ENCODE assay signal across 24 mouse cellular contexts in the genomic region with DNA sequence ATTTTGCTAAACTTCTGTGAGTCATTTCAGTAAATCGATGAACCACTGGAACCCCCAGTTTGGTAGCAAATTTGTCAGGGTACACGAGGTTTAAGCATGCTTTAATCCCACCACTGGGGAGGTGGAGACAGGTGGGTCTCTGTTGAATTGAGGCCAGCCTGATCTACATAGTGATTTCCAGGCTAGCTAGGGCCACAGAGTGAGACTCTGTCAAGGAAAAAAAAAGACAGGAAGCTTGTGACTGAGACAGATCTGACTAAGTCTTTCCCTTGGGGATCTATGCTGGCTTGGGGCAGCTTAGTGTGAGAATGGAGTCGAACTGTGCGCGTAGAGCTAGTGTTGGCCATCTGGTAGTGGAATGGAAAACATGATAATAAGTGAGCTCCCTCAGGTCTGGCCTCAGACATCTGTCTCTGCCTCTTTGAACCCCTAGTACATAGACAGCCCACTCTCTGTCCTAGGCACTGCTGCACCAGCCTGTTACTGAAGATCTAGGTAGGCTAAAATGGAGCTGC. TPM values are rescaled to one million over a fixed set of nuclear protein-coding genes. Genes with fewer than 3 reads are reported as not detected.
DNase-seq lines count a peak whose midpoint lies in the region; ATAC-seq lines count a peak whose summit lies in the region.
"Had no signal": no experiment of that assay in that cellular context is flagged by ENCODE, and none has a peak within 500 bp of the region (broad histone marks: within the 10 kb centered on the region; RNA-seq: fewer than 3 reads in every experiment).

No protein-coding gene starts in this region.

- no peak overlapping the region for H3K4me3 ChIP-seq in liver, embryonic 11.5 days (ENCODE audit: low read depth, low read length)
- H3K4me3 ChIP-seq: embryonic facial prominence, embryonic 13.5 days; forebrain, embryonic 10.5 days; hindbrain, embryonic 13.5 days; kidney, embryonic 15.5 days; left cerebral cortex, adult 2 months; limb, embryonic 12.5 days; liver, embryonic 13.5 days had no signal

- peak overlapping the region; percentile 39; the same call in 1 of the 2 replicates for H3K27ac ChIP-seq in liver, embryonic 11.5 days (ENCODE audit: low read depth, low read length)
- H3K27ac ChIP-seq: embryonic facial prominence, embryonic 13.5 days; forebrain, embryonic 10.5 days; hindbrain, embryonic 13.5 days; left cerebral cortex, adult 2 months; limb, embryonic 12.5 days; liver, embryonic 13.5 days; macrophage had no signal

- no peaks in the 10 kb centered on the region for H3K36me3 ChIP-seq in liver, embryonic 11.5 days (ENCODE audit: control insufficient read depth, insufficient read depth, low read length)
- H3K36me3 ChIP-seq: embryonic facial prominence, embryonic 13.5 days; forebrain, embryonic 10.5 days; hindbrain, embryonic 13.5 days; kidney, embryonic 15.5 days; limb, embryonic 12.5 days; liver, embryonic 13.5 days had no signal

- H3K4me2 ChIP-seq in liver, embryonic 11.5 days: no peak overlapping the region
- H3K4me2 ChIP-seq: embryonic facial prominence, embryonic 13.5 days; heart, embryonic 11.5 days; hindbrain, embryonic 13.5 days; kidney, embryonic 15.5 days; limb, embryonic 12.5 days; liver, embryonic 13.5 days had no signal

- H3K27me3 ChIP-seq in liver, embryonic 11.5 days (replicated peaks; ENCODE audit: control insufficient read depth, insufficient read depth, low read length): no peaks in the 10 kb centered on the region
- H3K27me3 ChIP-seq: embryonic facial prominence, embryonic 13.5 days; kidney, embryonic 15.5 days; limb, embryonic 12.5 days; liver, embryonic 13.5 days had no signal

- ATAC-seq in liver, embryonic 11.5 days (replicated peaks; ENCODE audit: low FRiP score): no peak
- ATAC-seq in CD4-positive, CD25-positive, alpha-beta regulatory T cell, adult 4 months: peak; percentile 60
- ATAC-seq in inflammation-experienced regulatory T-cells, adult 6 months: peak; percentile 55
- ATAC-seq: forebrain, embryonic 16.5 days had no signal

- H3K4me1 ChIP-seq in liver, embryonic 11.5 days (replicated peaks; ENCODE audit: control insufficient read depth, insufficient read depth, low read length): peaks cover 12% of the 10 kb centered on the region
- H3K4me1 ChIP-seq: embryonic facial prominence, embryonic 13.5 days; hindbrain, embryonic 13.5 days; kidney, embryonic 15.5 days; limb, embryonic 12.5 days had no signal

- peaks cover 3% of the 10 kb centered on the region for H3K9me3 ChIP-seq in liver, embryonic 11.5 days (ENCODE audit: control insufficient read depth, low read length)
- H3K9me3 ChIP-seq: embryonic facial prominence, embryonic 13.5 days; forebrain, embryonic 10.5 days; hindbrain, embryonic 13.5 days; kidney, embryonic 15.5 days; liver, embryonic 13.5 days had no signal

- no peak for DNase-seq in liver, embryonic 11.5 days (ENCODE audit: low spot score)
- DNase-seq in liver: no peak
- peak; percentile 69 for DNase-seq in CD4-positive helper T cell, adult 2 months (ENCODE audit: low read depth, low spot score)
- DNase-seq in cerebellum, adult 11-12 months: no peak
- no peak for DNase-seq in right cerebral cortex, postnatal 14 days
- DNase-seq: right cerebral cortex, adult 18-20 months had no signal

- no peak overlapping the region for H3K9ac ChIP-seq in liver, embryonic 11.5 days (ENCODE audit: low read depth, low read length)
- H3K9ac ChIP-seq: embryonic facial prominence, embryonic 13.5 days; hindbrain, embryonic 13.5 days; kidney, embryonic 15.5 days; limb, embryonic 12.5 days; liver, embryonic 13.5 days had no signal

- WGBS in liver, embryonic 11.5 days: 67% methylated on average over 5 of the region's 5 CpGs

RNA-seq across cellular contexts. Expression of gene Gstp2, which starts 6.8 kb away (rescaled TPM):
- 5.5 and 6.1 TPM in 2 replicates for polyA plus RNA-seq in liver, embryonic 11.5 days (2014; fragmentation: Nextera tagmentation; extraction: Ambion mirVana)
- polyA plus RNA-seq in CD4-positive, CD25-positive, alpha-beta regulatory T cell, adult 4 months (2017; shearing (Covaris generic)): 1 to 10 TPM; 4.2 to 5.3 TPM
- polyA plus RNA-seq in inflammation-experienced regulatory T-cells, adult 6 months (2017; shearing (Covaris generic)): 10 to 100 TPM in 1 of 3 experiments, 1 to 10 TPM in 1, under 1 TPM in 1; 0.72 to 12.0 (median 5.0) TPM
- polyA plus RNA-seq: macrophage had no signal

RNA-seq across cellular contexts. Expression of gene Gstp3, which starts 6.8 kb away (rescaled TPM):
- polyA plus RNA-seq in liver, embryonic 11.5 days (2014; fragmentation: Nextera tagmentation; extraction: Ambion mirVana): 14.6 and 16.7 TPM in 2 replicates
- 100 to 1,000 TPM; 158 to 206 TPM for polyA plus RNA-seq in CD4-positive, CD25-positive, alpha-beta regulatory T cell, adult 4 months (2017; shearing (Covaris generic))
- 100 to 1,000 TPM; 178 to 293 (median 197) TPM for polyA plus RNA-seq in inflammation-experienced regulatory T-cells, adult 6 months (2017; shearing (Covaris generic))
- polyA plus RNA-seq: forebrain, embryonic 10.5 days; forebrain, embryonic 16.5 days; heart, postnatal 0 days; hindbrain, embryonic 13.5 days; limb, embryonic 12.5 days; macrophage; midbrain, embryonic 14.5 days; neural tube, embryonic 11.5 days had no signal

RNA-seq across cellular contexts. Expression of gene Gstp1, which starts 14.8 kb away (rescaled TPM):
- 733 and 765 TPM in 2 replicates for polyA plus RNA-seq in liver, embryonic 11.5 days (2014; fragmentation: Nextera tagmentation; extraction: Ambion mirVana)
- 100 to 1,000 TPM; 543 to 655 TPM for polyA plus RNA-seq in CD4-positive, CD25-positive, alpha-beta regulatory T cell, adult 4 months (2017; shearing (Covaris generic))
- 100 to 1,000 TPM; 417 to 553 (median 508) TPM for polyA plus RNA-seq in inflammation-experienced regulatory T-cells, adult 6 months (2017; shearing (Covaris generic))

RNA-seq across cellular contexts. Expression of gene Cabp2, which starts 28.8 kb away (rescaled TPM):
- polyA plus RNA-seq in liver, embryonic 11.5 days (2014; fragmentation: Nextera tagmentation; extraction: Ambion mirVana): 0.51 and 0.52 TPM in 2 replicates
- not detected for polyA plus RNA-seq in CD4-positive, CD25-positive, alpha-beta regulatory T cell, adult 4 months (2017; shearing (Covaris generic))
- not detected for polyA plus RNA-seq in inflammation-experienced regulatory T-cells, adult 6 months (2017; shearing (Covaris generic))
- polyA plus RNA-seq: C2C12; embryonic facial prominence, embryonic 13.5 days; forebrain, embryonic 10.5 days; forebrain, embryonic 16.5 days; gonadal fat pad, adult 2 months; heart, embryonic 11.5 days; heart, postnatal 0 days; hindbrain, embryonic 13.5 days; limb, embryonic 12.5 days; macrophage; midbrain, embryonic 14.5 days; neural tube, embryonic 11.5 days; urinary bladder, adult 2 months had no signal

RNA-seq across cellular contexts. Expression of gene Ndufv1, which starts 40.0 kb away (rescaled TPM):
- 232 and 234 TPM in 2 replicates for polyA plus RNA-seq in liver, embryonic 11.5 days (2014; fragmentation: Nextera tagmentation; extraction: Ambion mirVana)
- polyA plus RNA-seq in CD4-positive, CD25-positive, alpha-beta regulatory T cell, adult 4 months (2017; shearing (Covaris generic)): 100 to 1,000 TPM; 109 to 164 TPM
- 100 to 1,000 TPM; 104 to 136 (median 114) TPM for polyA plus RNA-seq in inflammation-experienced regulatory T-cells, adult 6 months (2017; shearing (Covaris generic))
